Comparison of ENCODE assay signal across 12 mouse cellular contexts in the genomic region with DNA sequence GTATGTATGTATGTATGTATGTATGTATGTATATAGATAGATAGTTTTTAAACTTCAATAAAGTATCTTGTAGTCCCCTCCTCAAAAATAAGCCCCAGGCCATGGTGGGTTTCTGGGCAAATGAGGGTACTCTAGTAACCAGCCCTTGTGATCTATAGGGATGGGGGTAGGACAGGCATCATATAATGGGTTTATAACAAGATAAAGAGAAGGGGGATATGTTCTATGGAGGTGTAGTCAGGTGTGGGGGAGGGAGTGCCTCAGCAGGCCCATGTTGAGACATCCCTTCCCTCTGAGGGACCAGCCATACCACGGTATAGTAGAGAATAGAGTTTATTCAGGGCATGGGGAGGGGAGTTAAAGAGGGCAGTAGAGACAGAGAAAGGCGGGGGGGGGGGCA.
"Had no signal": no experiment of that assay in that cellular context is flagged by ENCODE, and none has a peak within 500 bp of the region (broad histone marks: within the 10 kb centered on the region; RNA-seq: fewer than 3 reads in every experiment).

No protein-coding gene starts in this region.

- DNase-seq: kidney, adult 11 months; kidney, postnatal 36 days; layer of hippocampus, adult 9-11 months; layer of hippocampus, postnatal 36 days; midbrain, embryonic 14.5 days; retina, postnatal 1 day had no signal

- H3K4me2 ChIP-seq: limb, embryonic 15.5 days; lung, embryonic 15.5 days; neural tube, embryonic 12.5 days; stomach, embryonic 15.5 days had no signal

- H3K36me3 ChIP-seq: limb, embryonic 15.5 days; lung, embryonic 15.5 days; neural tube, embryonic 12.5 days; stomach, embryonic 15.5 days had no signal

- H3K9me3 ChIP-seq: limb, embryonic 15.5 days; lung, embryonic 15.5 days; neural tube, embryonic 12.5 days; stomach, embryonic 15.5 days had no signal

- H3K4me3 ChIP-seq: limb, embryonic 15.5 days; lung, embryonic 15.5 days; myocyte; neural tube, embryonic 12.5 days; stomach, embryonic 15.5 days had no signal

- H3K9ac ChIP-seq: limb, embryonic 15.5 days; lung, embryonic 15.5 days; neural tube, embryonic 12.5 days; stomach, embryonic 15.5 days had no signal

- H3K27ac ChIP-seq: kidney, postnatal 0 days; limb, embryonic 15.5 days; lung, embryonic 15.5 days; neural tube, embryonic 12.5 days had no signal

- H3K27me3 ChIP-seq: limb, embryonic 15.5 days; lung, embryonic 15.5 days; stomach, embryonic 15.5 days had no signal

- H3K4me1 ChIP-seq: lung, embryonic 15.5 days had no signal
